Mouse (Mus musculus) brain, embryonic 14.5 days (tissue): Measurements from ENCODE around the gene Bri3. TPM values are rescaled to one million over a fixed set of nuclear protein-coding genes. Genes with fewer than 3 reads are reported as not detected.

Experiments
- DNase-seq: peaks from one replicate; pipeline ENCODE4 v3.0.0-alpha.2; 2011; ENCODE audit warnings: low read depth
- CTCF ChIP-seq: fragments of 200-500 bp; IDR thresholded peaks from 2 replicates; pipeline ENCODE4 v1.5.1; 2012; ENCODE audit warnings: inconsistent platforms, mild to moderate bottlenecking, moderate library complexity, borderline replicate concordance; ENCODE audit not compliant: insufficient read depth, insufficient read length; ENCODE audit errors: extremely low read depth
- POLR2A ChIP-seq: fragments of 200-500 bp; IDR thresholded peaks from 2 replicates; pipeline ENCODE4 v1.6.1; 2012; ENCODE audit warnings: mild to moderate bottlenecking, inconsistent platforms, borderline replicate concordance; ENCODE audit not compliant: poor library complexity, insufficient read depth, insufficient read length, severe bottlenecking; ENCODE audit errors: extremely low read depth
- polyA plus RNA-seq: library from polyadenylated mRNA; depleted of rRNA; stranded (reverse); fragments of >200 nt; gene quantifications from 2 replicates; pipeline ENCODE4 v1.2.3, GENCODE M21; 2012

The Bri3 gene
- polyA plus RNA-seq, 1 experiment: 97.3 TPM

GRCm38 (mm10) chr5:144245592-144245991 lies 1.4 kb downstream of the Bri3 start:
- no peak for TF ChIP-seq CTCF
- DNase-seq: no peak

GRCm38 (mm10) chr5:144246669-144247068 lies 2.4 kb downstream of the Bri3 start:
- TF ChIP-seq CTCF (no peak), POLR2A (no peak)
- no peak for DNase-seq

DNA sequence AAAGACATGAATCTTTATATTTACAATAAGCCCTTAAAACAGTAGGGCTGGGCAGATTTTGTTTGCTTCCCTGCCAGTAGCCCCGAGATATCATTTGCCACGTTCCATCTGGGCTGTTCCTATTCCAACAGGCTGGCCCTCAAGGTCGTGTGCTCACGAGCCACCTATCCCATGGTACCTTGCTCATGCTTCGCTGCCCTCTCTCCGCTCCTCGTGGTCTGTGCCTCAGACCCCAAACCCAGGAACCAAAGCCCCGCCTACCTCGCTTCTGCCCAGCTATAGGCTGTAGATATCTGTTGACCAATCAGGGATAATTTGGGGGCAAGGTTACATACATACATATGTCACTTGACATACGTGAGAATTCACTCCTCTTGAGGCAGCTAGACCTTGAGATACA lies 3.1 kb downstream of the Bri3 start:
- TF ChIP-seq POLR2A: no peak
- TF ChIP-seq CTCF: no peak
- no peak for DNase-seq

- DNase-seq: no peak
- TF ChIP-seq CTCF (no peak), POLR2A (no peak)
These were observed 3.8 kb downstream of the Bri3 start for GRCm38 (mm10) chr5:144247906-144248585.

DNA sequence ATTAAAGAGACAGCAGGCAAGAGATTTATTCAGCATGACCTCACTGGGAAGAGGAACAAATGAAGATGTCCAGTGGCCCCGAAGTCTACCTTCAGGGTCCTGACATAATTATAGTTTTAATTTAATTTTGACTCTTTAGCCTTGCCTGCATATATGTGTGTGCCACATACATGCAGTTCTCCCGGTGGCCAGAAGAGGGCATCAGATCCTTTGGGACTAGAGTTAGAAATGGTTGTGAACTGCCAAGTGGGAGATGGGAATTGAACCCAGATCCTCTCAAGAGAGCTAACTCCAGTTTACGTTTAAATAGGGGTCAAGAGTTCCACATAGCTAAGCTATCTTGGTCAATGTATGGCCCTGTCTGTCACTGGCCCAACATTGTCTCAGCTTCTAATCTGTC lies 5.6 kb downstream of the Bri3 start:
- no peak for DNase-seq
- TF ChIP-seq CTCF (peak; percentile 40; the same call in 1 of the 2 replicates), POLR2A (no peak)

- DNase-seq: no peak
- TF ChIP-seq CTCF (no peak), POLR2A (no peak)
These were observed 7.8 kb downstream of the Bri3 start for GRCm38 (mm10) chr5:144251876-144252577.

DNA sequence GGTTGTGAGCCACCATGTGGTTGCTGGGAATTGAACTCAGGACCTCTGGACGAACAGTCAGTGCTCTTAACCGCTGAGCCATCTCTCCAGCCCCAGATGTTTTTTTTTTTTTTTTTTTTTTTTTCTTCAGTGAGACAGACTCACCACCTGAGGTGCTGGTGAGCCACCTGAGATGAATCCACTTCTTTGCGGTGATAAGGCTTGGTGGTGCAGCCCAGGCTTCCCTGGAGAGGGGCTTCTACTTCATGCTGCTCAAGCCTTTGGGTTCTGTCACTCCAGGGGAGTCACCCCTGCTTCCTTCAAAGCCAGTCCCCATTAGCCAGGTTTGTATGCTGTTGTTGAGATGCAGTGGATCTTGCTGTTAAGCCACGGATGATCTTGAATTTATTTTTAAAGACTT lies 9.0 kb downstream of the Bri3 start:
- no peak for DNase-seq
- no peak for TF ChIP-seq CTCF
- TF ChIP-seq POLR2A: no peak

- no peak for TF ChIP-seq CTCF
- no peak for TF ChIP-seq POLR2A
- DNase-seq: peak; percentile 8
These were observed 10.0 kb downstream of the Bri3 start for GRCm38 (mm10) chr5:144254122-144254810.

DNA sequence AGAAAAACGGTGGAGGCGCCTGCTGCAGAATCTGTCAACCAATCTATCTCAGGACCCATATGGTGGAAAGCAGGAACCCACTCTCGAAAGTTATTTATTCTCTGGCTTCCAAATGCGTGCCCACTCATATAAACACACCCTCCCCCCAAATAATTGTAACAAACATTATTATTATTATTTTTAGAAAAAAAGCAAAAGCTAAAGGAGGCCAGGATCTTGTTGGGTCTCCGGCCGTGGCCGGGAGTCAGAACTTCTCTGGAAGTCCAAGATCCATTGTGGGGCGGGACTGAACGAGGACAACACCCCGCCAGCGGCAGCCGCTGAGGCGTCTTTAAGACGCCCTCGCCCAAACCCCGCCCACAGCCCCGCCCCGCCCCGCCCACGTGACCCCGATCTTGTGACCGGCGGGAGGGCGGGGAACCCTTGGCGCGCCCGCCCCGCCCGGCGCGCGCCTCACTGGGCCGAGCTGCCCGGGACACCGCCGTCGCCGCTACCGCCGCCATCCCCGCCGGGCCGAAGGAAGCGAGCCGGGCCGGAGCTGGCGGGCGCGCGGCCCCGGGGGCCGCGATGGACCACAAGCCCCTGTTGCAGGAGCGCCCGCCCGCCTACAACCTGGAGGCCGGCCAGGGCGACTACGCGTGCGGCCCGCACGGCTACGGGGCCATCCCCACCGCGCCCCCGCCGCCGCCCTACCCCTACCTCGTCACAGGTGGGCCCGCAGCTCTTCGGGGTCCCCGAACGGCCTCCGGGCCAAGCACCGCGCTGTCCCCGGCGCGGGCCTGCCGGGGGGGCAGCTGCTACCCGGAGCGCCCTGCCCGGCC lies 10.8 kb downstream of the Bri3 start:
- DNase-seq: peak; percentile 96
- no peak for TF ChIP-seq CTCF
- TF ChIP-seq POLR2A: peak; percentile 79

DNA sequence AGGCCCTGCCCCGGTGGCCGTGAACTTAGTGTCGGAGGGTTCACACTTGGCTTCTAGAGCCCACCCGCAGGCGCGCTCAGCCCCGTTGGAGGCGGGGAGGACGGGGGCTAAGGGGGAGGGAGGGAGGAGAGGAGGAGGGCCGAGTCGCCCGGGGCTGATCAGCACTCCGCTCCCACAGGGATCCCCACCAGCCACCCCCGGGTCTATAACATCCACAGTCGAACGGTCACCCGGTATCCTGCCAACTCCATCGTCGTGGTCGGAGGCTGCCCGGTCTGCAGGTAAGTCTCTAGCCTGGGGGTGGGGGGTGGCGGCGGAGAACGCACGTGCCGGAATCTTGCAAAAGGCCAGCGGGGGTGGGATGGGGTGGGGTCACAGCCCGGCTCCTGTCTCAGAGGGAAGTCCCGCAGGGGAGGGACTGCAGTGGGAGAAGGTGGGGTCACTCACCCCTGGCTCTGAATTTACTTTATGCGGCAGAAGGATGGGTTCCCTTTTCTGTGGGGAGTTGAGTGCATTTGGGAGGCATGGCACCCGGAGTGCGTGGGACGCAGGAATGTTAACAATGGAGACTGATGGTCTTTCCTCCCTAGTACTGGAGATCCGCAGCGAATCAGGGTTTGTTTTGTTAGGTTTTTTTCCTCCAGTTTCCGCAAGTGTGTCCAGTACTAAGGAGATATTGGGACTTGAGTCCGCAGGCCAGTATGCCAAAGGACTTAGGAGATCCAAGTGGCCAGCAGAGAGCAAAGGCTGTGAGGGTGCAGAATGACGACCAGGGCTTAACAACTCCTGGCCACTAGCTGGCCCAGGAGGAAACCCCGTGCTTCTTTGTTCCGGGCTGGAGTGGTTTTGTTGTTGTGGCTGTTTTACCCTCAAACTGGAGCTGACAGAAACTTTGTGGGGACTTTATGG lies 11.6 kb downstream of the Bri3 start:
- TF ChIP-seq POLR2A: no peak; the same call in 1 of the 2 replicates
- no peak for TF ChIP-seq CTCF
- peak; percentile 73 for DNase-seq
